Mouse (Mus musculus): ENCODE measurements around the gene Pbld2. TPM values are rescaled to one million over a fixed set of nuclear protein-coding genes. Genes with fewer than 3 reads are reported as not detected.

Pbld2 gene
- total RNA-seq, 2 experiments from 2014 or later, result not detected

DNA sequence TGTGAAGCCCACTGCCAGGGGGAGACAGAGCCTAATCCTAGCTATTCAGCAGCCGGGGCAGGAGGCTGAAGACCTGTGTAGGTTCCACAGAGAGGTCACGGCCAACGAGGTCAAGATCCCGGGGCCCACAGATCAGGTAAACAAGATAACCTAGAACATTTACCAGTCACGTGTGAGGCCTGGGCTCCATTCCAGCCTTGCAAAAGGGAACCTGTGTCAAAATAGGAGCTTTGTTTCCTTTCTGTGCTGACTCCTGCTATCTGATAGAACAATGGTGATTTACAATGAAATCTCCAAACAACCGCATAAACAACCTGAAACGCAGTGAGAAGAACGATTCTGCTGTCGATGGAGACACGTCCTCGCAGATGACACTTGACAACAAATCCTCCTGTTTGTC, 36.3 kb downstream of the Pbld2 start:
- ATAC-seq (ENCODE audit: poor library complexity, severe bottlenecking), result peak; percentile 45

DNA sequence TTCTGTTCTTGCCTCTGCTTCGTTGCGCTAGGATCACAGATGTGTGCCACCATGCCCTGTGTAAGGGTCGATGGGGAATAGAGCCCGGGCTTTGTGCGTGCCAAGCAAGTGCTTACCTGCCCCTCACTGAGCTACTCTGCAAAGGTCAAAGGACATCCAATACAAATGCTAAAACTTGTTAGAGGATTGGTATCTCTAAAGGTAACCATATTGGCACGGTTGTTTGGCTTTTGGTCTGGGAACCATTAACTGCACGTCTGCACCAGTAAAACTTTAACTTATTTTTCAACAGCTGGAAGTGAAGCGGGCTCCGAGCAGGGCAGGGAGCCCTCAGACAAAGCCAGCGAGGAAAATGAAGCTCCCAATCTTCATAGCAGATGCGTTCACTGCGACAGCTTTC, 37.2 kb downstream of the Pbld2 start:
- no peak for ATAC-seq (ENCODE audit: poor library complexity, severe bottlenecking)

DNA sequence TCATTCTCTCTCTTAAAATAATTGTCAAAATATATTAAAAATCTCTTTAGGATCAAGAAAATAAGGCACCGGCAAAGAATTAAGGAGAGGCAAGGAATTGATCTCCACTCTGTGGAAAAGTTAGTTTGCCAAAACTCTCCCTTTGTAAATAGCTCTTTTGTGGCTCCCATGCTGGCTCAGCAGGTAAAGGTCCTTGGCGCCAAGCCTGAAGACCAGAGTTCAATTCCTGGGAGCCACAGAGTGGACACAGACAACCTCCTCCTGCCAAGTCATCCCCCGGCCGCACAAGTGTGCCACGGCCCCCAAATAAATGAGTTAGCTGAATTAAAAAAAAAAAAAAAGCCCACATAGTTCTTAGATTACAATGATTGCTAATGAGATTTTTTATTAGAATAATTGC, 38.6 kb downstream of the Pbld2 start:
- ATAC-seq (ENCODE audit: poor library complexity, severe bottlenecking), result no peak

GRCm38 (mm10) chr10:63063365-63063764, 39.2 kb downstream of the Pbld2 start:
- no peak for ATAC-seq (ENCODE audit: poor library complexity, severe bottlenecking)

GRCm38 (mm10) chr10:63064516-63064915, 40.4 kb downstream of the Pbld2 start:
- no peak for ATAC-seq (ENCODE audit: poor library complexity, severe bottlenecking)

GRCm38 (mm10) chr10:63065561-63065960, 41.4 kb downstream of the Pbld2 start:
- no peak for ATAC-seq (ENCODE audit: poor library complexity, severe bottlenecking)

GRCm38 (mm10) chr10:63065988-63066387, 41.9 kb downstream of the Pbld2 start:
- ATAC-seq (ENCODE audit: poor library complexity, severe bottlenecking), result peak; percentile 82

GRCm38 (mm10) chr10:63086304-63086703, 62.2 kb downstream of the Pbld2 start:
- no peak for ATAC-seq (ENCODE audit: poor library complexity, severe bottlenecking)

- ATAC-seq (ENCODE audit: poor library complexity, severe bottlenecking), result no peak
These were observed 65.1 kb downstream of the Pbld2 start for GRCm38 (mm10) chr10:63089103-63089757.

DNA sequence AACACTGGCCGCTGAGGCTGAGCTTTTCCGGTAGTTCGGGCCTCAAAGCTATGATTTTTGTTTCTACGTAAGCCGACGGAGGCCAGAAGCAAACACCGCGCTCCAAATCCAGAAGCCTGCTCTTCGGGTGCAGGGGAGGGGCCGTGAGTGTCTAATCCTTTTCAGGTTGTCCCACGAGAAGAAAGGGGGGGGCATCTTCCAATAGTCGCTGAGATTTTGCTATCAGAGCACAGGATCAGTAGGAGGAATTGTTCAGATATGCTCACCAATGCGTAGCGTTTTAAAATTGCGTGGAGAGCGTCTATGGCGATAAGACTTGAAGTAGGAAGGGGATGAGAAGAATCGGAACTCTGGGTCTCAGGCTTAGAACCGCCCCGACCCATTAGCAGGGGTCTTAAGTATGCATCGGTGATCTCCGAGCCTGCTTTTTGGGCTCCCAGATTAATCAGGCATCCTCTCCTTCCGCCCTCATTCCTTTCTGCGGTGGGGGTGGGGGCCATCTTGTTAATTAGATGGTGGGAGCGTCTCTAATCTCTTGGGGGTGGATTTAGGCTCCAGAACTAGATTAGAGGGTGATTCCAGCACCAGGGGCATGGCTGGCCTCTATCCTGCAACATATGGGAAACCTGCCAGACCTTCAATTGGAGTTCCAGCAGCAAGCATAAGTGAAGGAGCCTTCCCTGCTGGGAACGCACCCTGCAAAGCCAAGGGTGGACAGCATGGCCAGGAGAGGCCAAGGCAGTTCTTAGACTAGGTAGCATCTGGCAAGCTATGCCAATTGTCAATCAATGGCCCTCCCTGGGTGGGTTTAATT, 65.8 kb downstream of the Pbld2 start:
- no peak for ATAC-seq (ENCODE audit: poor library complexity, severe bottlenecking)

- no peak for ATAC-seq (ENCODE audit: poor library complexity, severe bottlenecking)
These were observed 67.8 kb downstream of the Pbld2 start for GRCm38 (mm10) chr10:63091915-63092314.

DNA sequence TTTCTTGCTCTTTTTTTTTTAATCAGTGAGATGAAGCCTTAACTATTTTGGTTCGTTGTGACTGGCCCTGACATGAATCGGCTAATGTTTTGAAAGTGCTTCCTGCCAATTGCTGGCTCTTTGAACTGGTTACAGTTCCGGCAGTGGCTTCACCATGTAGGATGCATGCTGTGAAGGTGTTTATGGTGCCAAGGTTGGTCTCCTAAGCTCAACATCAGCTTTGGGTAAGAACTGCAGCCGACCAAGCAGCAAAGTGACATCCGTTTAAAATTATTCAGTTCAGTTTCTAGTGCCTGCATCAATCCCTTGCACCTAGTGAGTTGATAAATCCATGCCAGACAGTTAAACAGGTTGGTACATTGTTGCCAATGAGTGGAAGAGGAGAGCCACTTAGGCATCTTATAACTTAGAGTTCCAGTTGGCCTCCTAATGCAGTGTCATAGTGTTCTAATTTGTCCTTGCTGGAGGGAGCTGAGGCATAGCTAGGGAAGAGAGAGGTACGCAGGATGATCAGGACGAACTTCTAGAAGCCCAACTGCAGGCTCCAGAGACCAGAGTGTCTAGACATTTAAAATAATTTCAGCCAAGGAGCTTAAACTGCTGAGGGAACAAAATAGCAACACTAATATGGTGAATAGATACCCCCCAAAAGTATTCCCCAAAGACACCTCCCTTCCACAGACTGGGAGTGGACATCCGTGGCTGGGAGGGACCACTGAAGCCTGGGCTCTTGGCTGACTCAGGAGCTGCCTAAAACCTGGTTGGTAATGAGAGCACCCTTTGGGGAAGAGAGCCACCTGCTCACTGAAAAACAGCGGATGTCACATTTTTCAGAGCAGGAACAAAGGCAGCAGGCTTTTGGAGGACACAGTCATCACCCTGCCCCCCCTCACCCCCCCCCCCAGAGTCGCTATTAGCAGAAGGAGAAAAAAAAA, 68.8 kb downstream of the Pbld2 start:
- no peak for ATAC-seq (ENCODE audit: poor library complexity, severe bottlenecking)

DNA sequence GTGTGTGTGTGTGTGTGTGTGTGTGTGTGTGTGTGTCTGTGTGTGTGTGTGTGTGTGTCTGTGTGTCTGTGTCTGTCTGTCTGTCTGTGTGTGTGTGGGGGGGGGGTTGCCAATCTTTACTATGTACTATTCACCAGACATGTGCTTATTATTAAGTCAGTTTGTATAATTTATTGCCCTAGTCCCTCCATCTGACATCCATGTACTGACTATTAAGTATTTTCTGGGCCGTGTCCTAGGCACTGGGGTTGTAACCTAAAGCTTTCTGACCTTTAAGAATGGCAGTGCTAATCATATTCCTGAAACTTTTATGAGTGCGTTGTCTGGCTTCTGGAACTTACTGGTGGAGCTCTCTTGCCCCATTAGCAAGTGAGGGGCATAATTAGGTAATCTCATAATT, 72.6 kb downstream of the Pbld2 start:
- no peak for ATAC-seq (ENCODE audit: poor library complexity, severe bottlenecking)

- no peak for ATAC-seq (ENCODE audit: poor library complexity, severe bottlenecking)
These were observed 74.1 kb downstream of the Pbld2 start for GRCm38 (mm10) chr10:63098191-63098590.

GRCm38 (mm10) chr10:63099521-63099920, 75.4 kb downstream of the Pbld2 start, which contains the start of gene Atoh7:
TSS of gene Atoh7 (plus strand) at chr10:63099651.
- no peak for ATAC-seq (ENCODE audit: poor library complexity, severe bottlenecking)

GRCm38 (mm10) chr10:63099941-63100562, 75.9 kb downstream of the Pbld2 start:
- ATAC-seq (ENCODE audit: poor library complexity, severe bottlenecking), result no peak

DNA sequence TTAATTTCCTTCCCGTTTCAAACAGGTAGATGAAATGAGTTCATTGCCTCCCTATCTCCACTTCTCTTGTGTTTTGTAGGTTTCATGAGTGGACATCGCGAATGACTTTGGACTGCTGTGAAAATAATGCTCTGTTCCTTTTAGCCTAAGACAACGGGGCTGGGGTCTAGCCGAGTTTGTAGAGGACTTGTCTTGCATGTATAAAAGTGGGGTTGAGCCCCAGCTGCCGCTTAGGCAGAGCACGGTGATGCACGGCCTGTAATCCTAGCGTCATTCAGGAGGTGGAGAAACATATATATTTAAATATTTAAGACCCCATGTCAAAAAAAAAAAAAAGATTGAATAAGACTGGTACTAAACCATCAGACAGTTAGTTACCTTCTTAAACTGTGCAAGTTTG, 76.5 kb downstream of the Pbld2 start:
- ATAC-seq (ENCODE audit: poor library complexity, severe bottlenecking), result no peak
